Mouse (Mus musculus) layer of hippocampus, adult 2 months (tissue): ENCODE measurements around the gene Intu. TPM values are rescaled to one million over a fixed set of nuclear protein-coding genes. Genes with fewer than 3 reads are reported as not detected.
A peak's percentile ranks its signal among the peaks of the same experiment; 100 is the strongest.

Experiments used
- DNase-seq, 2 experiments: peaks; one replicate each; pipeline ENCODE4 v3.0.0; 2022; ENCODE audit warnings: low spot score in 2 of 2
- H3K27ac ChIP-seq: fragments of 200-600 bp; 2 replicates; pipeline ENCODE4 v1.8.1; 2022
- H3K4me3 ChIP-seq: fragments of 200-600 bp; 2 replicates; pipeline ENCODE4 v1.8.1; 2022; ENCODE audit warnings: mild to moderate bottlenecking
- CTCF ChIP-seq: fragments of 200-600 bp; conservative IDR thresholded peaks from 2 replicates; pipeline ENCODE4 v1.8.1; 2022; ENCODE audit warnings: antibody characterized with exemption, mild to moderate bottlenecking, moderate library complexity
- total RNA-seq, 2 experiments: library from RNA; stranded (reverse); gene quantifications; 2 replicates each; pipeline ENCODE4 v1.2.3; 2021

The Intu gene
- total RNA-seq, 2 experiments from 2014 or later: 5.1 to 7.3 TPM

GRCm38 (mm10) chr3:40673515-40673914, 142.4 kb downstream of the Intu start:
- DNase-seq: peak in 1 of 2 experiments; percentile 25
- Histone ChIP-seq H3K4me3 (no peak overlapping the region), H3K27ac (peak overlapping the region; percentile 41; the same call in 1 of the 2 replicates)
- TF ChIP-seq CTCF: no peak

DNA sequence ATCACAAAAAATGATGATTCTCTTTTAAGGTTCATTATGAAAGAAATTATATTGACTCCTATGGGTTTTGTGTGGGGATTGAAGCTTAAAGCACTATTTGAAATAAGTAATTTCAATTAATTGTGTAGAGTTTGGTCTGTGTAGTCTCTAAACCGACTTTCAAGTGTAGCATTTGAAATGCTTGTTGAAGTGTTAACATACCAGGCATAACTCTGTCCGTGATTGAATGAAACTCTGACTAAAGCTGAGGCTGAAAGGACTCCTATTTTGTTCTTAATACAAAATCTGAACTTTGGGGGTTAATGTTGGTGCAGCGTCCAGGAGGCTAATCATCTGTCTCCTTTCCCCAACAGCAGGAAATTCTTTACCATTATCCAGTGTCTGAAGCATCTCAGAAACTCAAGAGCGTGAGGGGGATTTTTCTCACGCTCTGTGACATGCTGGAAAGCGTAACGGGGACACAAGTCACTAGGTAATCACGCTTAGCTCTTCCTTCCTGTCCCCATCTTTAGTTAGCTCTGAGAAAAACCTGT, 143.9 kb downstream of the Intu start:
- no peak overlapping the region for H3K4me3 ChIP-seq
- DNase-seq: no peak
- TF ChIP-seq CTCF: no peak
- no peak overlapping the region for H3K27ac ChIP-seq

DNA sequence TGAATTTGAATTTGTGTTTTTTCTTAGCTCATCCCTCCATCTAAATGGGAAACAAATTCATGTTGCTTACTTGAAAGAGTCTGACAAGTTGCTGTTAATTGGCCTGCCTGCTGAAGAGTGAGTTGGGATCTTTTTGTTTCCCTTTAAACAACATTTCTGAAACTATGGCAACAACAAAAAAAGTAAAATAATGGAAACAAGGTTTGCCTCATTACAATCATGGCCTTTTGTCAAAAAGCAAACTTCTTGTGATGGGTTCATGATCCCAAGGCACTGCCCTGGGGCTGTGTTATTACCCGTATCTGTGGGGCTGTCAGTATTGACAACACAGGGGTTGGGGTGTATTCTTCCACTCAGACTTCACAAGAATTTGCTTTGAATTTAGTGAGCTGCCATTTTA, 147.8 kb downstream of the Intu start:
- TF ChIP-seq CTCF: no peak

GRCm38 (mm10) chr3:40682404-40682803, 151.3 kb downstream of the Intu start:
- no peak for TF ChIP-seq CTCF
- no peak for DNase-seq
- H3K27ac ChIP-seq: peak overlapping the region; percentile 3; the same call in 1 of the 2 replicates
- H3K4me3 ChIP-seq: no peak overlapping the region

More for the DNA sequence above, 147.8 kb downstream of the Intu start:
- Histone ChIP-seq H3K27ac (no peak overlapping the region), H3K4me3 (no peak overlapping the region)
- no peak for DNase-seq

GRCm38 (mm10) chr3:40683171-40683570, 152.1 kb downstream of the Intu start:
- no peak overlapping the region; the same call in 1 of the 2 replicates for H3K4me3 ChIP-seq
- DNase-seq: no peak
- no peak for TF ChIP-seq CTCF

GRCm38 (mm10) chr3:40685855-40686515, 154.9 kb downstream of the Intu start:
- DNase-seq: no peak
- Histone ChIP-seq H3K4me3 (no peak overlapping the region), H3K27ac (no peak overlapping the region)
- no peak for TF ChIP-seq CTCF

More at GRCm38 (mm10) chr3:40683171-40683570, 152.1 kb downstream of the Intu start:
- H3K27ac ChIP-seq: peak overlapping the region; percentile 3; the same call in 1 of the 2 replicates

GRCm38 (mm10) chr3:40686836-40687235, 155.8 kb downstream of the Intu start:
- TF ChIP-seq CTCF: no peak
- Histone ChIP-seq H3K27ac (no peak overlapping the region), H3K4me3 (no peak overlapping the region)
- DNase-seq: no peak

DNA sequence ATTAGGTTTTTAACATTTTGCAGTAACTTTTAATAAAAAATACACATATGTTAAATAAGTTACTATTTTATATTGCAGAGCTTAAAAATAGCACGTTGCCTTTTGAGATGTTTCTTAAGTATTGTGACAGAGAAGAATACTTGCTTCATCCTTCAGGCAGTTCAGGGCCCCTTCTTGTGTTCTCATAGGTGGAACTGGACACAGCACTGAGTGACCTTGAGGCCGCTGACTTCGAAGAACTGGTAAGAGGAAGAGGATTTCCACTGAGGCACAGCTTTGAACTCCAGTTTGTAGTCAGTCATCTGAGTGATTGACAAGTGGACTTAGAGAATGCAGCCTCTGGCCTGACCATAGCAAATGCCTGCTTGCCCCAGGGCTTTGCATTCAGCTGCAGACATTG, 156.5 kb downstream of the Intu start:
- Histone ChIP-seq H3K27ac (no peak overlapping the region), H3K4me3 (no peak overlapping the region)
- no peak for DNase-seq
- no peak for TF ChIP-seq CTCF

GRCm38 (mm10) chr3:40691566-40691965, 160.5 kb downstream of the Intu start:
- no peak overlapping the region for H3K4me3 ChIP-seq
- TF ChIP-seq CTCF: no peak
- no peak for DNase-seq
- H3K27ac ChIP-seq: no peak overlapping the region

GRCm38 (mm10) chr3:40693435-40693834, 162.3 kb downstream of the Intu start:
- Histone ChIP-seq H3K4me3 (no peak overlapping the region), H3K27ac (no peak overlapping the region)
- DNase-seq: no peak
- TF ChIP-seq CTCF: no peak

DNA sequence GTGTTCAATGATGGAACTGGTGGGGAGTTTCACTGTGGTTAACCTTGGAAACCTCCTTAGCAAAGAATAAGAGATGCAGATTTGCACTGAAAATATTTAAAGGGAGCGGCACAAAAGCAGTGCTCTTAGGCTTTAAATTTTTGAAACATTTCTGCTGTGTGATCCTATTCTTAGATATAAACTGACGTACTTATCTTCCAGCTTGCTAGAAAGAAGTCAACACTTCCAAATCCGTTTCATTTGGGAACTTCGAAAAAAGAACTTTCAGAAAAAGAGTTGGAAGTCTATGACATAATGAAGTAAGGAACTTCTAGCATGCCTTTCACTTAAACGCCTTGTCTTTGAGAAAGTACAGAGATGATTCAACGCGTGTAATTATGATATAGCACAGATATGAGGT, 162.9 kb downstream of the Intu start:
- DNase-seq: no peak
- H3K27ac ChIP-seq: no peak overlapping the region
- H3K4me3 ChIP-seq: no peak overlapping the region
- no peak for TF ChIP-seq CTCF

- no peak for DNase-seq
- TF ChIP-seq CTCF: no peak
- Histone ChIP-seq H3K4me3 (no peak overlapping the region), H3K27ac (no peak overlapping the region)
Observed at GRCm38 (mm10) chr3:40694438-40694837, 163.4 kb downstream of the Intu start.

DNA sequence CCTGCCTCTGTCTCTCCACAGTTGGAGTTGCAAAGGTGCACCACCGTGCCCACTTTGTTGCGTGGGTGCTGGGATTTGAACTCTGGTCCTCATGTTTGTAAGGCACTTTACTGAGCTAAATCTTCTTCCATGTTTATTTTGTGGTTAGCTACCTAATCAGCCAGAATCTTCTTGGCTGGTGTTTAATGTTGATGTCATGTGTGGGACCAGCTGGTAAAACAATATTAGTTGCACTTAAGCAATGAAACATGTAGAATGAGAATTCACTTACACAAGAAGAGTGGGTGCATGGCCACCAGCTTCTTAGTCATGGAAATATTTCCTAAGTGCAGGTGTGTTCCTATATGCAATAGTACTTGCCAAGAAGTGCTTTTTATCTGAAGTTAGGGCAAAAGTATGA, 164.1 kb downstream of the Intu start:
- Histone ChIP-seq H3K27ac (no peak overlapping the region), H3K4me3 (no peak overlapping the region)
- no peak for TF ChIP-seq CTCF
- no peak for DNase-seq

DNA sequence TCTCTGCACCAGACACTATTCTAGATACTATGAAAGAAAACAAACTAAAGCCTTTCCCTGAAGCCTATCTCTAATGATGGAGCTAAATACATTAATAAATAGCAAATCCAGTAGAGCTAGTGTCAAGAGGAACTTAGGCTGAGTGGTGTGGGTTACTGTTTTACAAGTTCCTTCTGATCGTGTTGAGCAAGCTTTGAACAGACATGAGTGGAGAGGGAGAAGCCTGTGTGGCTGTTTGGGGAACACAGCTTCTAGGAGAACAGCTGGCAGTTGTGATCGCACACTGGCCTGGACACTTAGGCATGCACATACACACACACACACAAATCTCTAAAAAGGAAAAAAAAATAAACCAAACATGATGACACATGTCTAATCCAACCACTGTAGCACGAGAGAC, 167.7 kb downstream of the Intu start:
- no peak for TF ChIP-seq CTCF
- Histone ChIP-seq H3K27ac (no peak overlapping the region), H3K4me3 (no peak overlapping the region)
- DNase-seq: no peak
